Mouse (Mus musculus) hindlimb bud, embryonic 11.5 days (tissue): Measurements from ENCODE around the gene Lyve1.

Experiments
- DNase-seq: peaks from one replicate; pipeline ENCODE4 v3.0.0-alpha.2; 2012; ENCODE audit warnings: low read depth, low spot score; ENCODE audit errors: extremely low spot score

The Lyve1 gene

DNA sequence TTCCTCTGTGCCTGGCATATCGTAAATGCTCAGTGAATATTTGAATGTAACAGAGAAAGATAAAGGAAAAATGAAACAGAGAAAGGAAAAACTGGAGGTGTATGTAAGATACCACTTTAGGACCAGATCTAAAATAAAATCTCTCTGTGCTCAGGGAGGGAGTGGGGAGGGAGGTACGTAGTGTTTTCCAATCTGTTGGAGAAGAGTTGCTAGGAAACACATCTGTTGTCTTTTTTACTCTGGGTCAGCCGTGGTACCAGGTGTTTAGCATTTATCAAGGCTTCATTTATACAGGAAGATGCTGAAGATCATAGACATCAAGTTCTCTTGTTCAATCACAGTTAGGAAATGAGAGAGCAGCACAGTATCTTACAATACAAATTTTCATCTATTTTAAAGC, 8.5 kb downstream of the Lyve1 start:
- no peak for DNase-seq

DNA sequence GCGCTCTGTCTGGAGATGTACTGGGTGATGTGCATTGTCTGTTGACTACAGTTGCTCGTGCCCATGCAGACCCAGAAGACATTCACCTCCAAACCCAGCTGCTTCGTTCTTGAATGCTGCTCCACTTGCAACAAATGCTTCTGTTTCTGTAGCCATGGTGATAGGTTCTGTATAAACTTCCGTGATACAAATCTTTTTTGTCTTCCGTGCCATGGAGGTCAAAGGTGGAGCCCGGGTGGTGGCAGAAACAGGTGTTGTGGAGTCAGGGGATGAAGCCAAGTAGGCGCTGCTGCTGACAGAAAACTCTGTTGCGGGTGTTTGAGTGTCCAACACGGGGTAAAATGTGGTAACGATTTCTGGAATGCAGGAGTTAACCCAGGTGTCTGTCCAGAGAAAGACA, 9.4 kb downstream of the Lyve1 start:
- no peak for DNase-seq

GRCm38 (mm10) chr7:110851541-110852203, 11.4 kb downstream of the Lyve1 start:
- DNase-seq = no peak

DNA sequence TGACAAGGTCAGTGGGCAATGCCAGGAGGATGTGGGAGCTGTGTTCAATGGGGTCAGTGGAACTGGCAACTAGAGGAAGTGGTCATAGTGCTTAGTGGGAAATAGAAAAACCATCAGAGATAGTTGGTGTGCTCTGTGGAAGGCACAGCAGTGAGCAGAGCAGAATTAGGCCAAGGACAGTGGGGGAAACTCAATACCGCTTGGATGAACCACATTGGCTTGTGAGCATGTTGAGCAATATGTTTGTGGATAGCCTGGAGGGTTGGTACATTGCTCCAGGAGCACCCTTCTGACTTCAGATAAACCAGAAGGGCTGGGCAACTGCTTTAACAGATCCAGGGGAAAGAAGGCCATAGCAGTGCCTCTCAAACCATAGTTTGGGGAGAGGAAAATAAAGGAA, 14.7 kb downstream of the Lyve1 start:
- DNase-seq = no peak

GRCm38 (mm10) chr7:110847321-110847720, 15.7 kb downstream of the Lyve1 start:
- DNase-seq = no peak

- DNase-seq = peak; percentile 77
Measured at GRCm38 (mm10) chr7:110843916-110844874, 18.8 kb downstream of the Lyve1 start, which contains the start of gene Rnf141. TSS of gene Rnf141 (minus strand) at chr7:110844457.

GRCm38 (mm10) chr7:110840332-110840731, 22.7 kb downstream of the Lyve1 start:
- DNase-seq = no peak

DNA sequence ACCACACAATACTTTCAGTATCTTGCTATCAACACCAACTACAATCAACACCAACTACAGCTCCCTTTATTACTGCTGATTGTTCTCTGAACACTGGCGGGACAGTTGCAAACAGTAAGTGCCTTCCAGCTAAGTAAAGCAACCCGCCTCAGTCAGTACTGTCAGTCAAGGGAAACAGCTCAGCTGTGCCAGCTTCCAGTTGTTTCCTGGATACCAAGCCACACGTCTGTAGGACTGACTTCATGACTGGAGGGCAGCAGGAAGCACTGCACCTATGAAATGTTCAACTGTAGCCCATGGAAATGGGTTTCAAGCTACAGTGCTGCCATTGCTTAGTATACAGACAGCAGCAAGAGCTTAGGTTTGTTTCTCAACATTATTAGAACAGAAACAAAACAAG, 28.5 kb downstream of the Lyve1 start:
- no peak for DNase-seq

DNA sequence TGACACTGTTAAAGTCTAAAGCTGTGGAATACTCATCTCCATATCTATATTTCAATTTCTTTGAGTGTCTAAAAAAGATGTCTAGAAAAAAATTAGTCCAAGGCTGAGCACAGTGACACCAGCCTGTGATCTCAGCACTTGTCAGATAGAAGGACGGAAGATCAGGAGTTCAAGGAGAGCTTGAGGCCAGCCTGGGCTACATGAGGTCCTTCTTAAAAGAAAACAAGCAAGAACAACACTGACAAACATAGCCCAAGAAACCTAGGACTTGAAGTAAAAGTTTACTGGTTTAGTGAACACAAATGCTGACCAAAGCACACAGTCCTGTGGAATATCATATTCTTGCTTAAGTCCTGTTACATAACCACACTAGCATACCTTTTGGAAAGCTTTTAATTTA, 29.0 kb downstream of the Lyve1 start:
- no peak for DNase-seq

GRCm38 (mm10) chr7:110833024-110833423, 30.0 kb downstream of the Lyve1 start:
- no peak for DNase-seq

GRCm38 (mm10) chr7:110823995-110824953, 38.8 kb downstream of the Lyve1 start:
- DNase-seq = no peak

- DNase-seq = no peak
Measured at GRCm38 (mm10) chr7:110823593-110823992, 39.4 kb downstream of the Lyve1 start.

DNA sequence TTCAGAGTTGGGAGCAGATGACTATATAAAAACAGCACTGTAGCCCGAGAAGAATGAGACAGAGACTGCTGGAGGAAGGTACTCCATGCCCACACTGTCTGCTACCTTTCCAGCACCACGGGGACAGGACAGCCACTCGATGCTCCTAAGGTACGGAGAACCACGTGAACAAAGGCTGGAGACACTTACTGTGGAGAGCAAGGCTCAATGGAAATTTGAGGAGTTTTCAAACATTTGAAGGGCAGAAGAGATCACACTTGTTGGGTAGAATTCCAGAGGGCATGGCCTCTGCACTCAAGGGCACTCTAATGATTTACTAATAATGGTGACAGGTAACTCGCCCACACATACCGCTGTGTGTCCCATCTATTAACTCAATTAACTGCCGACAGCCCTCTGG, 40.0 kb downstream of the Lyve1 start:
- no peak for DNase-seq

DNA sequence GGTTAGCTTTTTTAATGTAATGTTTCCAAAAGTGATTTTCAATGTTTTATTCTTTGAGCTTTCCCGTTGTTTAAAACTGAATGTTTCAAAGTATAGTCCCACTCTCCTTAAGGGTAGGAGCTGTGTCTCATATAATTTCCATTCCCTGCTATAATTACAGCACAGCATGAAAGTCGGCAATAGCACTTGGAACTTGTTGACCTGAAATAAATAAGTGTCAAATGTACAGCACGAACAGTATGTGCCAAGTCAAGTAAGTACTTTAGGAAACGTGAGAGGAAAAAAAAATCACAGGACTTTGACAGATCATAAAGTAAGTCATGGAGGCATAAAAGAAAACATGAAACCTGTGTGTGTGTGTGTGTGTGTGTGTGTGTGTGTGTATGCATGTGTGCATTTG, 41.0 kb downstream of the Lyve1 start:
- no peak for DNase-seq

DNA sequence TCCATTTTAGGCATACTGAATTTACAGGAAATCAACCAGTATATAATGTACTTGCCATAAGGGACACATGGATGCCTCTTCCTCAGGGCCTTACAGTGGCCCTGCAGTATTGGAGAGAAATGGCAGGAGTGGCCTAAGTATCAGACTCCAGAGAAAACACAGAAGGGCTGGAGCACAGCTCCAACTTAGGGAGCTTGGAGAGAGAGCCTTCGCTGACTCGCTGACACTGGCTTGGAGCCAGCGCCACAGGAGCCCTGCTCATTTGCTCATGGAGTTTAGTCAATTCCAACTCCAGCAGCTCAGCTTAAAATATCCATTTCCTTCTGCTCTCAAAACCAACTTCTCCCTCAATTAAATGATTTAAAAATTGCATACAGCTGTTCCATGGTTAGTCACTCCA, 41.4 kb downstream of the Lyve1 start:
- no peak for DNase-seq

GRCm38 (mm10) chr7:110821068-110821467, 42.0 kb downstream of the Lyve1 start:
- no peak for DNase-seq

GRCm38 (mm10) chr7:110818787-110819350, 44.2 kb downstream of the Lyve1 start:
- no peak for DNase-seq

DNA sequence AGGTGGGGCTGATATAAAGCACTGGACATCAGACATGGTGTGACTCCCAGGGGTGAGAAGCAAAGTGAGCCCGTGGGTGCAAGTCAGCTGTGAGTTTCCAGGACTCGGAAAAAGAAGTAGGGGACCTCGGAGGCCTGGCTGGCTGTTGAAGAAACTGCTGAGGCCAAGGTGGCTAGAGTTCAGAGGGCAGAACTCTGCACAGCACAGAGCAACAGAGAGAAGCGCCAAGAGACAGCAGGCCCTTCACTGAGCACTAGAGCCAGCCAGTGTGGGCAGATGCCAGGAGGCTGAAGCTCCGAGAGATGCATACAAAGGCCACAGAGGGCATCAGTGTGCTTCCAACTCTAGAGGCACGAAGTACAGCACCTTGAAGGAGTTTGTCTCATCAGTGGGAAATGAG, 44.8 kb downstream of the Lyve1 start:
- no peak for DNase-seq

GRCm38 (mm10) chr7:110816037-110816436, 47.0 kb downstream of the Lyve1 start:
- DNase-seq = peak; percentile 63

DNA sequence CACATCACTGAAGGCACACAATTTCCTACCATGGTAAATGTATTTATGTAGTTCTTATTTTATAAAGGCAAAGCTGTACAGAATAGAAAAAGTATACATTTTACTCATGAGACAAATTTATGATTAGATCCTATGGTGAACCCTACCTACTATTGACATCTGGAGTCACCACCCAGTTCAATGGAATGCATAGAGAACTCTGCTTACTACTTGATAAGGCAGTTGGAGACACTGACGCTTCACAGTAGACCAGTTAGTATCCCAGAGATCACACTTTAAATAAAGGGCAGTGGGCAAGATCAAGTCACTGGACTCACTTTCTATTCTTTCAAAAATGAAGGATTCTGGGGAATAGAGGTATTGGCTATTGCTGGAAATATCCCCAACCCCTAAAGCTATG, 49.1 kb downstream of the Lyve1 start:
- no peak for DNase-seq

- DNase-seq = no peak
Measured at GRCm38 (mm10) chr7:110811529-110811928, 51.5 kb downstream of the Lyve1 start.
